Mouse (Mus musculus) monocyte, adult 5-6 weeks (primary cell): Measurements from ENCODE around the gene Inhbe. TPM values are rescaled to one million over a fixed set of nuclear protein-coding genes. Genes with fewer than 3 reads are reported as not detected.

Source experiments
- ATAC-seq: fragments of 153-309, 156-312 bp; replicated peaks from 2 replicates; pipeline ENCODE4 v1.8.0; 2017; ENCODE audit warnings: mild to moderate bottlenecking; ENCODE audit not compliant: low TSS enrichment, insufficient number of reproducible peaks, severe bottlenecking, poor library complexity, low FRiP score
- total RNA-seq: library from RNA; stranded (forward); fragments of 200-1000, 200-491, 200-594 nt; gene quantifications from 3 replicates; pipeline ENCODE4 v1.2.3, GENCODE M21; 2017

The Inhbe gene
- not detected in 3 replicates for total RNA-seq

- 0 out of 2 replicates have a peak, but pooled peaks have one; percentile 13 for ATAC-seq
Observed at GRCm38 (mm10) chr10:127353909-127354895, at the start of gene Inhbe. Gene Inhbe, minus strand, starts transcription at chr10:127354411.

GRCm38 (mm10) chr10:127391774-127392173 is 37.6 kb upstream of the Inhbe start:
- no peak for ATAC-seq

GRCm38 (mm10) chr10:127381743-127382134 is 27.5 kb upstream of the Inhbe start:
- no peak for ATAC-seq

- ATAC-seq, result 0 out of 2 replicates have a peak, but pooled peaks have one; percentile 48
Observed at GRCm38 (mm10) chr10:127380767-127381742, 26.8 kb upstream of the Inhbe start.

GRCm38 (mm10) chr10:127380251-127380691 is 26.1 kb upstream of the Inhbe start, which contains the start of gene R3hdm2:
Gene R3hdm2, plus strand, starts transcription at chr10:127380327.
- peak; percentile 92 for ATAC-seq

GRCm38 (mm10) chr10:127379654-127380053 is 25.4 kb upstream of the Inhbe start:
- no peak for ATAC-seq

- no peak for ATAC-seq
Observed at GRCm38 (mm10) chr10:127377700-127378099, 23.5 kb upstream of the Inhbe start.

GRCm38 (mm10) chr10:127371023-127371422 is 16.8 kb upstream of the Inhbe start:
- no peak for ATAC-seq

- ATAC-seq, result no peak
Observed at GRCm38 (mm10) chr10:127369834-127370820, 15.9 kb upstream of the Inhbe start, which contains the start of gene Inhbc. Gene Inhbc, minus strand, starts transcription at chr10:127370431.

- no peak for ATAC-seq
Observed at GRCm38 (mm10) chr10:127368273-127368672, 14.1 kb upstream of the Inhbe start.

- no peak for ATAC-seq
Observed at GRCm38 (mm10) chr10:127367116-127367515, 12.9 kb upstream of the Inhbe start.

GRCm38 (mm10) chr10:127360714-127361113 is 6.5 kb upstream of the Inhbe start:
- ATAC-seq, result peak; percentile 67; the same call in 1 of the 2 replicates

- no peak for ATAC-seq
Observed at GRCm38 (mm10) chr10:127355336-127355735, 1.1 kb upstream of the Inhbe start.

- ATAC-seq, result no peak
Observed at GRCm38 (mm10) chr10:127352766-127353165, 1.4 kb downstream of the Inhbe start.

GRCm38 (mm10) chr10:127352187-127352586 is 2.0 kb downstream of the Inhbe start:
- ATAC-seq, result no peak

GRCm38 (mm10) chr10:127351719-127352118 is 2.5 kb downstream of the Inhbe start:
- ATAC-seq, result no peak

- no peak for ATAC-seq
Observed at GRCm38 (mm10) chr10:127351285-127351595, 3.0 kb downstream of the Inhbe start.
